Mouse (Mus musculus) cerebellum, adult 2 months (tissue): ENCODE results near the gene Gm20481. TPM values are rescaled to one million over a fixed set of nuclear protein-coding genes. Genes with fewer than 3 reads are reported as not detected.
A peak's percentile ranks its signal among the peaks of the same experiment; 100 is the strongest.
"Not testable (repeated sequence)": the region's sequence is repeated elsewhere in the genome, so short reads cannot be mapped to it uniquely, and the experiment has no call there.

Experiments
- DNase-seq, 2 experiments: peaks; one replicate each; pipeline ENCODE4 v3.0.0; 2021
- H3K27ac ChIP-seq: fragments of 200-500 bp; 2 replicates; pipeline ENCODE4 v1.5.1; 2012; ENCODE audit warnings: low read length, control low read depth, inconsistent platforms; ENCODE audit not compliant: insufficient read depth
- H3K27me3 ChIP-seq: fragments of 200-500 bp; 2 replicates; pipeline ENCODE4 v1.6.1; 2012; ENCODE audit warnings: inconsistent platforms, mild to moderate bottlenecking, low read length, moderate library complexity; ENCODE audit not compliant: control insufficient read depth, insufficient read depth
- H3K4me1 ChIP-seq: fragments of 200-500 bp; 2 replicates; pipeline ENCODE4 v1.6.1; 2011; ENCODE audit warnings: low read length; ENCODE audit not compliant: control insufficient read depth, insufficient read depth
- H3K4me3 ChIP-seq: fragments of 200-500 bp; replicated peaks from 2 replicates; pipeline ENCODE3; 2011; ENCODE audit warnings: mild to moderate bottlenecking, low read depth, low read length, control low read depth; ENCODE audit not compliant: insufficient read depth
- CTCF ChIP-seq: fragments of 200-500 bp; IDR thresholded peaks from 2 replicates; pipeline ENCODE4 v1.5.1; 2011; ENCODE audit warnings: low read depth, mild to moderate bottlenecking, control low read depth, low read length, moderate library complexity, borderline replicate concordance; ENCODE audit not compliant: insufficient read depth
- POLR2A ChIP-seq: fragments of 200-500 bp; IDR thresholded peaks from 2 replicates; pipeline ENCODE4 v1.6.1; 2011; ENCODE audit warnings: low read length, control low read depth, borderline replicate concordance; ENCODE audit not compliant: insufficient read depth
- WGBS: fragments of 180-500 bp; shearing (Covaris S2); methylation state at CpG from one replicate; pipeline ENCODE4 v1.1.7; 2018; 5-methylcytosine and 5-hydroxymethylcytosine counted together
- polyA plus RNA-seq: library from polyadenylated mRNA; depleted of rRNA; stranded (reverse); fragments of >200 nt; gene quantifications from 2 replicates; pipeline ENCODE4 v1.2.3, GENCODE M21; 2012

Gm20481 gene
- polyA plus RNA-seq, 1 experiment = not detected

- WGBS = 89% methylated on average over 27 of the region's 27 CpGs
- Histone ChIP-seq H3K27me3 (no peaks in the 10 kb centered on the region), H3K4me1 (peaks cover 3% of the 10 kb centered on the region; the same call in 1 of the 2 replicates), H3K27ac (no peak overlapping the region), H3K4me3 (no peak overlapping the region)
- TF ChIP-seq CTCF = no peak
- no peak for TF ChIP-seq POLR2A
- DNase-seq = no peak
These were observed 8.5 kb downstream of the Gm20481 start for GRCm38 (mm10) chr17:34978239-34978638.

GRCm38 (mm10) chr17:34979631-34980030 is 9.9 kb downstream of the Gm20481 start:
- WGBS = 92% methylated on average over 4 of the region's 4 CpGs
- TF ChIP-seq CTCF (no peak), POLR2A (no peak)
- Histone ChIP-seq H3K27ac (no peak overlapping the region), H3K4me3 (no peak overlapping the region), H3K27me3 (no peaks in the 10 kb centered on the region), H3K4me1 (peaks cover 3% of the 10 kb centered on the region; the same call in 1 of the 2 replicates)
- no peak for DNase-seq

- 4% methylated on average over 2 of the region's 2 CpGs for WGBS
- peak in 1 of 2 experiments; percentile 66 for DNase-seq
- Histone ChIP-seq H3K4me3 (peak overlapping the region; percentile 45), H3K4me1 (peaks cover 3% of the 10 kb centered on the region; the same call in 1 of the 2 replicates), H3K27ac (peak overlapping the region; percentile 64; the same call in 1 of the 2 replicates), H3K27me3 (no peaks in the 10 kb centered on the region)
- TF ChIP-seq CTCF (peak; percentile 38; the same call in 1 of the 2 replicates), POLR2A (no peak)
These were observed 10.9 kb downstream of the Gm20481 start for GRCm38 (mm10) chr17:34980655-34981054.

GRCm38 (mm10) chr17:34981690-34982180 is 12.0 kb downstream of the Gm20481 start, which contains the start of gene Lsm2:
Gene Lsm2 (plus strand): TSS chr17:34981862.
- H3K27me3 ChIP-seq = no peaks in the 10 kb centered on the region
- peak; percentile 94 to 95 for DNase-seq
- peaks cover 3% of the 10 kb centered on the region; the same call in 1 of the 2 replicates for H3K4me1 ChIP-seq
- peak; percentile 98 for TF ChIP-seq POLR2A
- TF ChIP-seq CTCF = no peak
- peak within 1 kb of the TSS; percentile 89 for H3K27ac ChIP-seq
- WGBS = under 1% methylated on average over 58 of the region's 58 CpGs
- H3K4me3 ChIP-seq = peak within 1 kb of the TSS; percentile 75

DNA sequence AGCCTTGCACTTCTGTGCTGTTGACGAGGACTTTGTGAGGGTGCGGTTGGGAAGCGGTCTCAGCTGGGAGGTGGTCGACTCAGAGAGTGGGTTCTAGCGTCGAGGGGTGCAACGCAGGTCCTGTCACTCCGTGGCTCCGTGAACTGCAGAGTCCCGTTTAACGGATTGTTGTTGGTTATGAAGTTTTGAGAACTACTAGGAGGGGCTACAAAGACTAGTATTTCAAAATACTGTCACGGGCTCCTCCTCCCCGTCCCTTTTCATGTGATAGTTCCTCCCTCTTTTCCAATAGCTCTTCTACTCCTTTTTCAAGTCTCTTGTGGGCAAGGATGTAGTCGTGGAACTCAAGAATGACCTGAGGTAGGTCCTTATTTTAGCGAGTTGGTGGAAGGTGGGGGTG is 12.6 kb downstream of the Gm20481 start:
- WGBS = under 1% methylated on average over 15 of the region's 15 CpGs
- no peaks in the 10 kb centered on the region for H3K27me3 ChIP-seq
- DNase-seq = no peak
- H3K4me1 ChIP-seq = peaks cover 3% of the 10 kb centered on the region; the same call in 1 of the 2 replicates
- H3K4me3 ChIP-seq = peak overlapping the region; percentile 75
- H3K27ac ChIP-seq = 0 out of 2 replicates have a peak overlapping the region, but pooled peaks have one; percentile 89
- TF ChIP-seq CTCF (no peak), POLR2A (no peak)

DNA sequence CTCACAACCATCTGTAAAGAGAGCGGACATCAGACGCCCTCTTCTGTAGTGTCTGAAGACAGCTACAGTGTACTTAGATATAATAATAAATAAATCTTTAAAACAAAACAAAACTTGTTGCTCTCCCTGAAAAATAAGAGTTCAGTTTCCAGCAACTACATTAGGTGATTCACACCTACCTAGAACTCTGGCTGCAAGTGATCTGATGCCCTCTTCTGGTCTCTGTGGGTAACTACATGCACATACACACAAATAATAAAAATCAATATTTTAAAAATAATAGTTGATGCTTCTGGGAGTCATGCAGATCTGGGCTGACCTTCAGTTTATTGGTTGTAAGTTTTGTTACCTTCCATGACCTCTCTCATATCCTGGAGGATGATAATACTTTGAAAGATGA is 14.5 kb downstream of the Gm20481 start:
- Histone ChIP-seq H3K27me3 (no peaks in the 10 kb centered on the region), H3K4me3 (no peak overlapping the region), H3K4me1 (peaks cover 3% of the 10 kb centered on the region; the same call in 1 of the 2 replicates), H3K27ac (no peak overlapping the region)
- peak in 1 of 2 experiments; percentile 29 for DNase-seq
- TF ChIP-seq POLR2A = no peak
- TF ChIP-seq CTCF = no peak
- 70% methylated on average over 2 of the region's 2 CpGs for WGBS

DNA sequence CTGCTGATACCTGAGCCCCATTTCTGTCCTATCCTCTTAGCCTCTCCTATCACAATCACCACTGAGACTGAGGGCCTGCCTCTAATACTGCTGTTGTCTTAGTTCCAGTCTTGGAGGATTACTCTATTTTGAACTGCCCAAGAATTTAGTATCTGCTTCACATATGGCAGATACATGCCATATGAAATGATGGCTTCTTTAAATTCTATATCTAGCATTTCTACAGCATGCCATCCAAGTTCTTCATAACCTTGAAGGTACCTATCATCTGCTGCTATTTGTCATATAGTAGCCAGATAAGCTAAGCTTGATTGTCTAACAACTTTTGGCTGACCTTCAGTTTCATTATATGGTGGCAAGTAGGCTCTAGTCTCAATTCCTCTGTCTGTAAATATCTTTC is 25.0 kb downstream of the Gm20481 start:
- DNase-seq = no peak
- TF ChIP-seq POLR2A (no peak), CTCF (no peak)
- H3K27me3 ChIP-seq = no peaks in the 10 kb centered on the region
- H3K4me3 ChIP-seq = no peak overlapping the region
- no peak overlapping the region for H3K27ac ChIP-seq
- H3K4me1 ChIP-seq = no peaks in the 10 kb centered on the region

GRCm38 (mm10) chr17:34995192-34995591 is 25.5 kb downstream of the Gm20481 start:
- H3K27ac ChIP-seq, H3K27me3 ChIP-seq, DNase-seq, H3K4me3 ChIP-seq, H3K4me1 ChIP-seq: not testable (repeated sequence)
- WGBS = 80% methylated on average over 4 of the region's 4 CpGs

- H3K4me3 ChIP-seq, H3K27me3 ChIP-seq, H3K4me1 ChIP-seq, DNase-seq, H3K27ac ChIP-seq: not testable (repeated sequence)
- WGBS = 87% methylated on average over 4 of the region's 4 CpGs
These were observed 26.2 kb downstream of the Gm20481 start for GRCm38 (mm10) chr17:34995927-34996326.
